Mouse (Mus musculus): ENCODE measurements around the gene Arhgap29. TPM values are rescaled to one million over a fixed set of nuclear protein-coding genes. Genes with fewer than 3 reads are reported as not detected.

The Arhgap29 gene
- 0.84 TPM for polyA plus RNA-seq (2017; shearing (Covaris generic))

GRCm38 (mm10) chr3:121952041-121952591 lies at the start of gene Arhgap29:
Gene Arhgap29 (plus strand): TSS chr3:121952541.

GRCm38 (mm10) chr3:122043799-122044547 lies 91.6 kb downstream of the Arhgap29 start, which contains the start of gene Abca4:
Gene Abca4 (plus strand): TSS chr3:122044443.

Other genes starting within 250 kb of the Arhgap29 start
- gene F3, start 229.0 kb upstream of the Arhgap29 start, polyA plus RNA-seq (2017; shearing (Covaris generic)) = not detected
- gene Abcd3, start 137.2 kb upstream of the Arhgap29 start, polyA plus RNA-seq (2017; shearing (Covaris generic)) = 20.8 TPM
- gene Abca4, start 91.9 kb downstream of the Arhgap29 start, polyA plus RNA-seq (2017; shearing (Covaris generic)) = not detected